Mouse (Mus musculus) kidney, adult 8-10 months (tissue): ENCODE data around the gene Mlf1.

Experiments used
- DNase-seq, 2 experiments: peaks; one replicate each; pipeline ENCODE4 v3.0.0; 2022

The Mlf1 gene

DNA sequence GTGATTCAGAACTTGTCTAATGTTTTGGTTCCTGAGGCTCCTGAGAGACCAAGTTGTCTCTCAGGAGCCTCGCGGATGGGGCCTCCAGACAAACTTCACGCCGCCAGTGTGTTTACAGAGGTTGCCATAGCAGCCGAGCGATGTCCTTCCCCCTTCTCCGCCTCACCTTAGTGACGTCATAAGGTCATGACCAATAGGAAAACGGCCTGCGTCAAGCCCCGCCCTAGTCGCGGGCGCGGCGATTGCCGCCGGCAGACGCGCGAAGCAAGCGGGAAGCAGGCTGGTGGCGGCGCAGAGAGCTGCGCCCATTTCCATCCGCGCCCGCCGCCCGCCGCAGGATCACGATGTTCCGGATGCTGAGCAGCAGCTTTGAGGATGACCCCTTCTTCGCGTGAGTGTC is at the start of gene Mlf1:
Mlf1 (plus strand) TSS at position 226 of the 400 bp plus-strand sequence.
- DNase-seq, result peak; percentile 75 to 85

DNA sequence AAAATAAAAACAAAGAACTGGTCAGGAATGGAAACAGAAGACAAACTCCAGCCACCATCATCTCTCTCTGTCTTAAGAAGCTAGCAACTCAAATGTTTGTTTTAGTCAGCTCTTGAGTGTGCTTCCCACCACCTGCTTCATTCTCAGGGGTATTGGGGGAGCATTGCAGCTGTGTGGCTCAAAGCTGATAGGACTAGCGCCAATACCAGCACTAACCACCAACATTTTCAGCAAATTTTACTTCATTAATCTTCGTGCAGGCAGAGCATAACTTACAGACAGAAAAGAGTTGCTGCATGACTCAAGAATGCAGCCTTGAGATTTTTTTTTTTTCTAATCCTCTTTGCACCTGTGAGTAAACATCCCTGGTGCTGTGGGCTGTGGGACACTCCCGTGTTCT is 34.3 kb upstream of the Mlf1 start:
- DNase-seq, result no peak

- no peak for DNase-seq
Observed at GRCm38 (mm10) chr3:67340921-67341320, 33.0 kb upstream of the Mlf1 start.

GRCm38 (mm10) chr3:67343004-67343662 is 30.8 kb upstream of the Mlf1 start:
- no peak for DNase-seq

DNA sequence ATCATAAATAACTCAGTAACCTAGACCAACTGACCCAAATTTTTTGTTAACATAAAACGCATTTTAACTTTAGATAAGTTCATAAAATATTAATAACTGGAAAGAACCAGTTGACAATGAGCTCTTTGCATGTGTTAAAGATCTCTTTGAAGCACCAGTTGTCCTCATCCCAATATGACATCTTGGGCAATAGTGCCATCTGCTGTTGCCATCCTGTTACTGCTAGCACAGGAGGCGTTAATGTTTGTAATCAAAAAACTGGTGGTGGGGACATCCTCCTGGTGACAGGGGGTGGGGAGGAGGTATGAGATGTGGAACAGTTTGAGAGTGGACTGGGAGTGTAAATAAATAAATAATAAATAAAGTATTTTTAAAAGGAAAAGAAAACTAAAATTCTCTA is 29.3 kb upstream of the Mlf1 start:
- peak; percentile 18 to 53 for DNase-seq

DNA sequence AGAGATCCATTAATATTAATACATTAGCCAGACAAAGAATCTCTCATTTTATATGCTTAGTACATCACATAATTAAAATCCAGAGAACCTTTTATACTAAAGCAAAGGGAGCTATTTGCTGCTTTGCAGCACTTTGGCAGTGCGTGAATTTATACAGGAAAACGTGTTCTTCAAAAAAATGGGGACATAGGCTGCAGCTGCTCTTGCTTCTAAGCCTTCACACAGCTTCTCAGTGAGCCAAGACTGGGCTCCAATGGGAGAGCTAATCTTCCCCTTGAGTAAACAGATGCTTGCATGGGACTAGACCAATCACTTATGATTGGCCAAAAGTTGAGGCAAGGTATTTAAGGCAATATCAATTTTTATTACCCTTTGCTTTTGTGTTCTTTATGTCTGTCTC is 27.2 kb upstream of the Mlf1 start:
- no peak for DNase-seq

- no peak for DNase-seq
Observed at GRCm38 (mm10) chr3:67351406-67352127, 22.3 kb upstream of the Mlf1 start.

GRCm38 (mm10) chr3:67352128-67352762 is 21.7 kb upstream of the Mlf1 start:
- DNase-seq, result peak; percentile 13 to 15

DNA sequence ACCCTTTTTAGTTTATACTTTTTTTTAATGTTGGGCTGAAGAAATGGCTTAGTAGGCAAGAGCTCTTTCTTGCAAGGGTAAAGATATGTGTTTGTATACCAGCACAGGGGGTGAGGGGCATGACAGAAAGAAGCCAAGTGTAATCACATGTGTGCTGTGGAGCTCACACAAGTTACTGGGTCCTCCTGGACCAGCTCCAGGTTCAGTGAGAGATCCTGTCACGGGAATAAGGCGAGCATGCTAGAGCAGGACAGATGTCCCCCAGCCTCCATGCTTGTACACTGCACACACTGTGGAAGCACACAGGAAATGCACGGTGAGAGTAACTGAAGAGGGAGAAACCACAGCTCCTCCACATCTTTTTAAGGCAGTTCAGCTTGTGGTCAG is 21.1 kb upstream of the Mlf1 start:
- DNase-seq, result no peak

- no peak for DNase-seq
Observed at GRCm38 (mm10) chr3:67358376-67358775, 15.5 kb upstream of the Mlf1 start.

GRCm38 (mm10) chr3:67366087-67366892 is 7.6 kb upstream of the Mlf1 start:
- DNase-seq, result no peak

- DNase-seq, result no peak
Observed at GRCm38 (mm10) chr3:67367481-67367880, 6.4 kb upstream of the Mlf1 start.

- DNase-seq, result no peak
Observed at GRCm38 (mm10) chr3:67369407-67370079, 4.4 kb upstream of the Mlf1 start.

GRCm38 (mm10) chr3:67372194-67372593 is 1.7 kb upstream of the Mlf1 start:
- DNase-seq, result no peak

GRCm38 (mm10) chr3:67372781-67373180 is 1.1 kb upstream of the Mlf1 start:
- no peak for DNase-seq

DNA sequence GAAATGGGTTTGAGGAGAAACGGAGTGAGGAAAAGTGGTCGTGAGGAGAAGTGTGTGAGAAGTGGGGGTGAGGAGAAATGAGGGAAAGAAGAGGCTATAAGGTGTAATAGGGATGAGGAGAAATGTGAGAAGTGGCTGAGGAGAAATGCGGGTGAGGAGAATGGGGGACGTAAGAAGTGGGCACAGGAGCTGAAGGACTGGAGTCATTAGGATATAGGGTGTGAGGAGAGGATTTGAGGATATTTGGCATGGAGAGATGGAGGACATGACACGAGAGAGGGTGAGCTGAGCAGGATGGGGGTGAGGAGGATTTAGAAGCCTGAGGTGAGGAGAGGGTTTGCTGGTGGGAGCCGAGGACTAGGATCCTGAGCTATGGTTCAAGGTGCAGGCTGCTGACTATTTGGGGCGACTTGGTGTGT is 472 bp downstream of the Mlf1 start:
- no peak for DNase-seq

- no peak for DNase-seq
Observed at GRCm38 (mm10) chr3:67375063-67375462, 1.2 kb downstream of the Mlf1 start, which contains the start of gene Gm17402. Gene Gm17402 (minus strand): TSS chr3:67375163.

DNA sequence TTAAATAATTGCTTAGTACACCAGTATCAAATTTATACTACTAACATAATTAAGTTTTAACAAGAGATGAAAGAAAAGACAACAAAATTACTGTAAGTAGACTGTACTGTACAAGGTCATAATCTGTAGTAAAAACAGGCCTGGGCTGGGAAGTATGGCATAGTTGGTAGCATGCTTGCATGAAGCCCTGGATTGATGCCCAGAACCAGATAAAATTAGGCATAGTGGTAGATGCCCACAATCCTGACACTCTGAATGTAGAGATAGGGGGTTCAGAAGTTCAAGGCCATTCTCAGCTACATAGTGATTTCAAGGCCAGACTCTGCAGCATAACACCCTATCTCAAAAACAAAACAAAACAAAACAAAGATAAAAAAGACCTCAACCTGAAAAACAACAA is 4.3 kb downstream of the Mlf1 start:
- DNase-seq, result no peak

GRCm38 (mm10) chr3:67429338-67429998 is 55.6 kb downstream of the Mlf1 start:
- no peak for DNase-seq

GRCm38 (mm10) chr3:67429999-67430380 is 56.1 kb downstream of the Mlf1 start, which contains the start of gene Gfm1:
Gene Gfm1 (plus strand): TSS chr3:67430096.
- DNase-seq, result peak; percentile 89 to 90

- DNase-seq, result no peak
Observed at GRCm38 (mm10) chr3:67434011-67434410, 60.1 kb downstream of the Mlf1 start.

DNA sequence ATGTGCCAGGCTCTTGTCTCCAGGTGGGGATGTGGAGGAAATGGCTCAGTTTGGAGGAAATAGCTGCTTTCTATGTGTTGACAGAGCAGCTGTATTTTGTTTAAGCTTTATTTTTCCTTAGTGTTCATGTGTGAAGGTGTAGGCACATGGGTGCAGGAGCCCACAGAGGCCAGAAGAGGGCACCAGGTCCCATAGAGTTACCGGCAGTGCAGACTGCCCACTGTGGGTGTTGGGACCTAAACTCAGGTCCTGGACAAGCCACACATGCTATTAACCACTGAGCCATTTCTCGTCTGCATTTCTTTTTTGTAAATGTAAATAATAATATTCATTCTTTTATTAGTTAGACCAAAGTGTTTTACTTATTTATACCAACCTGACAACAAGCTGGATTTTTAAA is 73.2 kb downstream of the Mlf1 start:
- no peak for DNase-seq
